Mouse (Mus musculus): ENCODE measurements around the gene Gen1. TPM values are rescaled to one million over a fixed set of nuclear protein-coding genes. Genes with fewer than 3 reads are reported as not detected.
A peak's percentile ranks its signal among the peaks of the same experiment; 100 is the strongest.

Gen1 gene
- polyA plus RNA-seq, 1 experiment from 2014 or later, result 7.5 TPM

GRCm38 (mm10) chr12:11222566-11222965 lies 43.0 kb downstream of the Gen1 start:
- no peak overlapping the region for H3K27ac ChIP-seq

GRCm38 (mm10) chr12:11221524-11222330 lies 43.9 kb downstream of the Gen1 start:
- peak; percentile 80; the same call in 1 of the 2 replicates for ATAC-seq (ENCODE audit: insufficient number of reproducible peaks, low FRiP score, low TSS enrichment, low read depth)
- H3K4me1 ChIP-seq, result no peaks in the 10 kb centered on the region; the same call in 1 of the 2 replicates
- H3K27me3 ChIP-seq, result no peaks in the 10 kb centered on the region
- no peak overlapping the region for H3K4me3 ChIP-seq
- no peaks in the 10 kb centered on the region for H3K9me3 ChIP-seq
- peak overlapping the region; percentile 67 for H3K27ac ChIP-seq
- peak overlapping the region; percentile 13; the same call in 1 of the 2 replicates for H3K4me2 ChIP-seq
- no peaks in the 10 kb centered on the region for H3K36me3 ChIP-seq
- H3K9ac ChIP-seq, result no peak overlapping the region
- 41% methylated on average over 20 of the region's 20 CpGs for WGBS

More at GRCm38 (mm10) chr12:11222566-11222965, 43.0 kb downstream of the Gen1 start:
- Histone ChIP-seq H3K27me3 (no peaks in the 10 kb centered on the region), H3K4me2 (no peak overlapping the region), H3K9ac (no peak overlapping the region), H3K36me3 (no peaks in the 10 kb centered on the region), H3K4me3 (no peak overlapping the region), H3K4me1 (no peaks in the 10 kb centered on the region; the same call in 1 of the 2 replicates), H3K9me3 (no peaks in the 10 kb centered on the region)
- WGBS, result 61% methylated on average over 3 of the region's 3 CpGs
- ATAC-seq (ENCODE audit: insufficient number of reproducible peaks, low FRiP score, low TSS enrichment, low read depth), result no peak

DNA sequence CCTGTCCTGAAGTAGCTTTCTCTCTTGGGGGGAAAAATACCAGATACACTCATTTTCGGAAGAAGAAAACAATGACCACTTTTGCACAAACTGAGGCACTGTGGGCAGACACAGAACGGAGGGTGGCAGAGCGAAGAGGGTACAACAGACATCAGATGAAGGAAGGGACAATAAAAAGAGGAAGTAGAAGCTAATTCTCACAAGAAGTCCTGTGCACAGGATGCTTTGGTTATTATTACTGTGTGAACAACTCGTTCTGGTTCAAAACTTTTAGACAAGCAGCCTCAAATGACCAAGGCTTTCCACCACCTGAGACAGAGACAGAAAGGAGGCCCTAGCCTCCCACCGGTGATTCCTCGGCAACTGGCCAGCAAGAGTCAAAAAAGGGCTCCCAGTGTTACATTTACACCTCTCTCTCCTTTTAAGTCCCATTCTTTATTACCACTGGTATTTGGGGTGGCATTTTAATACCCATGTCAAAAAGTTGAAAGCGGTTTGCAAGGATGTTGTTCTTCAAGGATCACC lies 47.8 kb downstream of the Gen1 start:
- Histone ChIP-seq H3K27me3 (no peaks in the 10 kb centered on the region), H3K9me3 (no peaks in the 10 kb centered on the region), H3K9ac (no peak overlapping the region), H3K27ac (no peak overlapping the region), H3K4me1 (no peaks in the 10 kb centered on the region; the same call in 1 of the 2 replicates), H3K4me2 (no peak overlapping the region), H3K36me3 (no peaks in the 10 kb centered on the region), H3K4me3 (no peak overlapping the region)
- no peak for ATAC-seq (ENCODE audit: insufficient number of reproducible peaks, low FRiP score, low TSS enrichment, low read depth)
- 43% methylated on average over 7 of the region's 7 CpGs for WGBS

GRCm38 (mm10) chr12:11216454-11216853 lies 49.1 kb downstream of the Gen1 start:
- no peaks in the 10 kb centered on the region; the same call in 1 of the 2 replicates for H3K4me1 ChIP-seq
- no peak overlapping the region for H3K4me3 ChIP-seq
- no peak overlapping the region for H3K27ac ChIP-seq
- H3K9ac ChIP-seq, result no peak overlapping the region
- no peaks in the 10 kb centered on the region for H3K36me3 ChIP-seq
- no peak overlapping the region for H3K4me2 ChIP-seq
- H3K27me3 ChIP-seq, result no peaks in the 10 kb centered on the region
- WGBS, result 75% methylated on average over 3 of the region's 3 CpGs
- ATAC-seq (ENCODE audit: insufficient number of reproducible peaks, low FRiP score, low TSS enrichment, low read depth), result no peak
- no peaks in the 10 kb centered on the region for H3K9me3 ChIP-seq

GRCm38 (mm10) chr12:11215555-11215954 lies 50.0 kb downstream of the Gen1 start:
- Histone ChIP-seq H3K9me3 (no peaks in the 10 kb centered on the region), H3K4me3 (no peak overlapping the region), H3K4me2 (no peak overlapping the region), H3K4me1 (no peaks in the 10 kb centered on the region), H3K27ac (no peak overlapping the region), H3K36me3 (no peaks in the 10 kb centered on the region), H3K27me3 (no peaks in the 10 kb centered on the region), H3K9ac (no peak overlapping the region)
- WGBS, result 70% methylated on average over 2 of the region's 2 CpGs
- ATAC-seq (ENCODE audit: insufficient number of reproducible peaks, low FRiP score, low TSS enrichment, low read depth), result no peak

- H3K27ac ChIP-seq, result no peak overlapping the region
- ATAC-seq (ENCODE audit: insufficient number of reproducible peaks, low FRiP score, low TSS enrichment, low read depth), result no peak
- no peaks in the 10 kb centered on the region for H3K9me3 ChIP-seq
- H3K36me3 ChIP-seq, result no peaks in the 10 kb centered on the region
- no peak overlapping the region for H3K4me2 ChIP-seq
- H3K4me3 ChIP-seq, result no peak overlapping the region
- no peaks in the 10 kb centered on the region for H3K4me1 ChIP-seq
- H3K27me3 ChIP-seq, result no peaks in the 10 kb centered on the region
- no peak overlapping the region for H3K9ac ChIP-seq
Observed at GRCm38 (mm10) chr12:11214776-11215175, 50.8 kb downstream of the Gen1 start.

DNA sequence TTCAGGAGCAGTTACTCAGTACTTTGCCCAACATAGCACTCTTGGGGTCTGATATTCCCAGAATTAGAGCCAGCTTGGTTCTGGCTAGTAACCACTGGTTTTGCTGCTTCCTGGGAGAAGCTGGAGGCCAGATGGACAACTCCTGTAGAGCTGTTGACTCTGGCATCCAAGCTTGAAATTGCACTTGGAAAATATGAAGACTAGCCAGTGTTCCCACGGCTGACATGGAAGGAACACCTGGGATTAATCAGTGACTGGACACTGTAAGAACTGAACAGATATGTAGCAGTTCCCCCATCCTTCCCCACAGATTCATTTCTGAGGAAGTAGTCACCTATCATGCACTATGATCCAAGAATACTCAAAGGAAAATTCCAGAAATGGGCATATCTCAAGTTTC lies 52.7 kb downstream of the Gen1 start:
- WGBS, result 38% methylated on average over 1 of the region's 1 CpGs
- no peaks in the 10 kb centered on the region for H3K9me3 ChIP-seq
- no peak for ATAC-seq (ENCODE audit: insufficient number of reproducible peaks, low FRiP score, low TSS enrichment, low read depth)
- H3K27ac ChIP-seq, result no peak overlapping the region
- H3K4me1 ChIP-seq, result peaks cover 10% of the 10 kb centered on the region
- H3K4me3 ChIP-seq, result no peak overlapping the region
- no peak overlapping the region for H3K4me2 ChIP-seq
- no peaks in the 10 kb centered on the region for H3K36me3 ChIP-seq
- H3K27me3 ChIP-seq, result peaks cover 9% of the 10 kb centered on the region; the same call in 1 of the 2 replicates
- H3K9ac ChIP-seq, result no peak overlapping the region

GRCm38 (mm10) chr12:11210361-11210760 lies 55.2 kb downstream of the Gen1 start:
- H3K27me3 ChIP-seq, result peaks cover 9% of the 10 kb centered on the region; the same call in 1 of the 2 replicates
- H3K4me2 ChIP-seq, result no peak overlapping the region
- ATAC-seq (ENCODE audit: insufficient number of reproducible peaks, low FRiP score, low TSS enrichment, low read depth), result no peak
- no peak overlapping the region for H3K27ac ChIP-seq
- no peak overlapping the region for H3K4me3 ChIP-seq
- no peaks in the 10 kb centered on the region for H3K36me3 ChIP-seq
- H3K9me3 ChIP-seq, result no peaks in the 10 kb centered on the region
- WGBS, result 65% methylated on average over 3 of the region's 3 CpGs
- H3K9ac ChIP-seq, result no peak overlapping the region
- peaks cover 10% of the 10 kb centered on the region for H3K4me1 ChIP-seq

DNA sequence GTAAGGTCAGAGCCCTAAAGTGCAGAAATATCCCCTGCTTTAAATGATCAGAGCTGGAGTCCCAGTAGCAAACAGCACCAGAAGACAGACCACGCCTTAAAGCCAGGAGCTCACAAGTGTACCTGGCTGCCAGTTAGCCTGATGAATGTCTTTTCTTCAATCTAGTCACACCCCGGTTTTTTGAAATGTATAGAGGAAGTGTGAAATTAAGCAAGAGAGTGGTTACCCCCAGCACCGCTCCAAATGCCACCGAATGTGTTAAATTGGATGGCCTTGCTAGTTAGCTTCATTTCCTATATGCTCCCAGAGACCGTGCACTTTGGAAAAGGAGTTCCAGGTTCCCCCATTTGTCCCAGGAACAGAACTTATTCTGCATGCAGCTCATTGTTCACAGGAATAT lies 56.0 kb downstream of the Gen1 start:
- peaks cover 11% of the 10 kb centered on the region for H3K4me1 ChIP-seq
- WGBS, result 43% methylated on average over 5 of the region's 5 CpGs
- H3K9me3 ChIP-seq, result no peaks in the 10 kb centered on the region
- H3K4me3 ChIP-seq, result no peak overlapping the region
- no peaks in the 10 kb centered on the region for H3K36me3 ChIP-seq
- ATAC-seq (ENCODE audit: insufficient number of reproducible peaks, low FRiP score, low TSS enrichment, low read depth), result no peak
- H3K4me2 ChIP-seq, result no peak overlapping the region
- no peak overlapping the region for H3K27ac ChIP-seq
- peaks cover 9% of the 10 kb centered on the region; the same call in 1 of the 2 replicates for H3K27me3 ChIP-seq
- no peak overlapping the region for H3K9ac ChIP-seq

- peaks cover 9% of the 10 kb centered on the region; the same call in 1 of the 2 replicates for H3K27me3 ChIP-seq
- H3K27ac ChIP-seq, result no peak within 1 kb of the TSS
- H3K4me2 ChIP-seq, result no peak within 1 kb of the TSS
- WGBS, result 31% methylated on average over 5 of the region's 5 CpGs
- H3K9me3 ChIP-seq, result no peaks in the 10 kb centered on the region
- H3K4me1 ChIP-seq, result peaks cover 18% of the 10 kb centered on the region
- no peaks in the 10 kb centered on the region for H3K36me3 ChIP-seq
- no peak within 1 kb of the TSS for H3K9ac ChIP-seq
- ATAC-seq (ENCODE audit: insufficient number of reproducible peaks, low FRiP score, low TSS enrichment, low read depth), result no peak
- H3K4me3 ChIP-seq, result no peak within 1 kb of the TSS
Observed at GRCm38 (mm10) chr12:11208872-11209271, 56.7 kb downstream of the Gen1 start, which contains the start of gene Msgn1. Msgn1 (minus strand) TSS chr12:11208972.

DNA sequence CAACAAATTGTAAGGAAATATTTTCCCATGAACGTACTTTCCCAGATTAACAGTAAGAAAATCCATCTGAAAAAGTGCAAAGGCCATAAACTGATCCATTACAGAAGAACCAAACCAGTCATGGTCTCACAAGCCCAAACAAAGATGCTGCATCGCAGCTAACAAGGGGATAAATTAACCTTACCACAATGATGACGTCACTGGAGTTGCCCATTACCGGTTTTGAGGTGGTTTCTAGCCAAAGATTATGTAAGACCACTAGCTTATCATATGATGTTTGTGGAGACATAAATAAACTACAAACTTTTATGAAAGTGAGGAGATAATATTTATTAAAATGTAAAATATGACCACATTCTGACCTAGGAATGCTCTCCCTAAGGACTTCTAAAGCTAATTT lies 59.3 kb downstream of the Gen1 start:
- H3K4me3 ChIP-seq, result no peak overlapping the region
- H3K9me3 ChIP-seq, result no peaks in the 10 kb centered on the region
- H3K27ac ChIP-seq, result no peak overlapping the region
- peaks cover 25% of the 10 kb centered on the region for H3K4me1 ChIP-seq
- 66% methylated on average over 4 of the region's 4 CpGs for WGBS
- no peak overlapping the region for H3K4me2 ChIP-seq
- no peak for ATAC-seq (ENCODE audit: insufficient number of reproducible peaks, low FRiP score, low TSS enrichment, low read depth)
- no peak overlapping the region for H3K9ac ChIP-seq
- no peaks in the 10 kb centered on the region for H3K36me3 ChIP-seq
- peaks cover 9% of the 10 kb centered on the region; the same call in 1 of the 2 replicates for H3K27me3 ChIP-seq

Measured in limb, embryonic 15.5 days (tissue).